Mouse (Mus musculus) testis, adult 2 months (tissue): ENCODE data around the gene Tgfbr1. TPM values are rescaled to one million over a fixed set of nuclear protein-coding genes. Genes with fewer than 3 reads are reported as not detected.

ENCODE experiments used
- H3K27ac ChIP-seq: fragments of 200-500 bp; 2 replicates; pipeline ENCODE4 v1.5.1; 2012; ENCODE audit warnings: low read depth, low read length; ENCODE audit not compliant: control insufficient read depth, insufficient read depth
- H3K27me3 ChIP-seq: fragments of 200-500 bp; 2 replicates; pipeline ENCODE4 v1.6.1; 2012; ENCODE audit warnings: mild to moderate bottlenecking, low read length, moderate library complexity; ENCODE audit not compliant: control insufficient read depth, insufficient read depth
- H3K36me3 ChIP-seq: fragments of 200-500 bp; 2 replicates; pipeline ENCODE4 v1.6.1; 2012; ENCODE audit warnings: mild to moderate bottlenecking, low read length; ENCODE audit not compliant: control insufficient read depth, insufficient read depth
- H3K4me1 ChIP-seq: fragments of 200-500 bp; 2 replicates; pipeline ENCODE4 v1.6.1; 2012; ENCODE audit warnings: low read length; ENCODE audit not compliant: control insufficient read depth, insufficient read depth
- H3K4me3 ChIP-seq: fragments of 200-500 bp; 2 replicates; pipeline ENCODE4 v1.5.1; 2012; ENCODE audit warnings: low read depth, mild to moderate bottlenecking, low read length, moderate library complexity, mixed read lengths; ENCODE audit not compliant: control insufficient read depth
- CTCF ChIP-seq: fragments of 200-500 bp; IDR thresholded peaks from 2 replicates; pipeline ENCODE4 v1.5.1; 2012; ENCODE audit warnings: low read depth, mild to moderate bottlenecking, inconsistent platforms, low read length, moderate library complexity; ENCODE audit not compliant: control insufficient read depth, insufficient read depth, insufficient replicate concordance
- POLR2A ChIP-seq: fragments of 200-500 bp; IDR thresholded peaks from 2 replicates; pipeline ENCODE4 v1.6.1; 2012; ENCODE audit warnings: low read depth, mild to moderate bottlenecking, inconsistent platforms, low read length, moderate library complexity; ENCODE audit not compliant: control insufficient read depth
- polyA plus RNA-seq: library from polyadenylated mRNA; depleted of rRNA; stranded (reverse); fragments of >200 nt; gene quantifications from 2 replicates; pipeline ENCODE4 v1.2.3, GENCODE M21; 2012

Tgfbr1 gene
- polyA plus RNA-seq, 1 experiment: 17.2 TPM

- H3K27me3 ChIP-seq: no peaks in the 10 kb centered on the region
- no peaks in the 10 kb centered on the region for H3K36me3 ChIP-seq
- TF ChIP-seq CTCF (no peak), POLR2A (no peak)
- H3K4me1 ChIP-seq: peaks cover 2% of the 10 kb centered on the region
- no peak overlapping the region for H3K4me3 ChIP-seq
- no peak overlapping the region for H3K27ac ChIP-seq
Measured at GRCm38 (mm10) chr4:47422946-47423345, 69.9 kb downstream of the Tgfbr1 start.

GRCm38 (mm10) chr4:47424376-47424775 lies 71.4 kb downstream of the Tgfbr1 start:
- no peak overlapping the region for H3K27ac ChIP-seq
- H3K27me3 ChIP-seq: no peaks in the 10 kb centered on the region
- H3K4me1 ChIP-seq: peaks cover 2% of the 10 kb centered on the region
- no peak overlapping the region for H3K4me3 ChIP-seq
- no peaks in the 10 kb centered on the region for H3K36me3 ChIP-seq
- TF ChIP-seq POLR2A (no peak), CTCF (no peak)

GRCm38 (mm10) chr4:47425247-47425830 lies 72.3 kb downstream of the Tgfbr1 start:
- Histone ChIP-seq H3K4me1 (peaks cover 2% of the 10 kb centered on the region), H3K27ac (no peak overlapping the region), H3K4me3 (no peak overlapping the region), H3K27me3 (no peaks in the 10 kb centered on the region), H3K36me3 (no peaks in the 10 kb centered on the region)
- no peak for TF ChIP-seq POLR2A
- no peak for TF ChIP-seq CTCF

- no peak for TF ChIP-seq POLR2A
- TF ChIP-seq CTCF: no peak
- Histone ChIP-seq H3K27ac (no peak overlapping the region), H3K4me1 (peaks cover 2% of the 10 kb centered on the region), H3K4me3 (no peak overlapping the region), H3K36me3 (no peaks in the 10 kb centered on the region), H3K27me3 (no peaks in the 10 kb centered on the region)
Measured at GRCm38 (mm10) chr4:47427606-47428005, 74.6 kb downstream of the Tgfbr1 start.

- Histone ChIP-seq H3K36me3 (no peaks in the 10 kb centered on the region), H3K27me3 (no peaks in the 10 kb centered on the region)
- TF ChIP-seq CTCF (no peak), POLR2A (no peak)
Measured at GRCm38 (mm10) chr4:47430557-47430956, 77.5 kb downstream of the Tgfbr1 start.

GRCm38 (mm10) chr4:47431081-47431480 lies 78.1 kb downstream of the Tgfbr1 start:
- Histone ChIP-seq H3K4me3 (no peak overlapping the region), H3K27me3 (no peaks in the 10 kb centered on the region), H3K4me1 (no peaks in the 10 kb centered on the region; the same call in none of the 2 replicates), H3K27ac (no peak overlapping the region), H3K36me3 (no peaks in the 10 kb centered on the region)
- no peak for TF ChIP-seq POLR2A
- no peak for TF ChIP-seq CTCF

More at GRCm38 (mm10) chr4:47430557-47430956, 77.5 kb downstream of the Tgfbr1 start:
- Histone ChIP-seq H3K4me3 (no peak overlapping the region), H3K4me1 (no peaks in the 10 kb centered on the region; the same call in none of the 2 replicates), H3K27ac (no peak overlapping the region)

- no peak for TF ChIP-seq POLR2A
- TF ChIP-seq CTCF: no peak
- Histone ChIP-seq H3K4me3 (no peak overlapping the region), H3K4me1 (peaks cover 3% of the 10 kb centered on the region), H3K27me3 (no peaks in the 10 kb centered on the region), H3K27ac (no peak overlapping the region), H3K36me3 (no peaks in the 10 kb centered on the region)
Measured at GRCm38 (mm10) chr4:47432766-47433165, 79.7 kb downstream of the Tgfbr1 start.
